Mouse (Mus musculus): ENCODE results near the gene Tbck.

- TF ChIP-seq CTCF (IDR thresholded peaks at IDR 0.05; ENCODE audit: extremely low read depth, insufficient read depth, low read length), result no peak
- no peak for TF ChIP-seq POLR2A (IDR thresholded peaks at IDR 0.05; ENCODE audit: extremely low read depth, insufficient read depth, low read length)
These were observed 170.3 kb downstream of the Tbck start for GRCm38 (mm10) chr3:132854271-132854670.

Data from cortical plate, adult 2 months (tissue).